Mouse (Mus musculus) lung, adult 2 months (tissue): ENCODE measurements around the gene Gpr19. TPM values are rescaled to one million over a fixed set of nuclear protein-coding genes. Genes with fewer than 3 reads are reported as not detected.

ENCODE experiments used
- DNase-seq: peaks from one replicate; pipeline ENCODE4 v3.0.0; 2022
- H3K4me1 ChIP-seq: fragments of 200-500 bp; 2 replicates; pipeline ENCODE4 v1.6.1; 2011; ENCODE audit warnings: low read length; ENCODE audit not compliant: control insufficient read depth, insufficient read depth
- H3K4me3 ChIP-seq: fragments of 200-500 bp; replicated peaks from 2 replicates; pipeline ENCODE3; 2011; ENCODE audit warnings: low read depth, mild to moderate bottlenecking, control low read depth, low read length; ENCODE audit errors: extremely low read depth
- CTCF ChIP-seq: fragments of 200-500 bp; IDR thresholded peaks from 2 replicates; pipeline ENCODE4 v1.5.1; 2011; ENCODE audit warnings: mild to moderate bottlenecking, low read length, control low read depth; ENCODE audit not compliant: insufficient read depth
- POLR2A ChIP-seq: fragments of 200-500 bp; IDR thresholded peaks from 2 replicates; pipeline ENCODE4 v1.6.1; 2011; ENCODE audit warnings: low read depth, mild to moderate bottlenecking, control low read depth, low read length, borderline replicate concordance; ENCODE audit errors: extremely low read depth
- WGBS: fragments of 180-500 bp; shearing (Covaris S2); methylation state at CpG from one replicate; pipeline ENCODE4 v1.1.7; 2018; 5-methylcytosine and 5-hydroxymethylcytosine counted together
- polyA plus RNA-seq: library from polyadenylated mRNA; depleted of rRNA; stranded (reverse); fragments of >200 nt; gene quantifications from 2 replicates; pipeline ENCODE4 v1.2.3, GENCODE M21; 2012

Gpr19 gene
- polyA plus RNA-seq, 1 experiment: 6.0 TPM

GRCm38 (mm10) chr6:134925673-134926337 lies 27.4 kb upstream of the Gpr19 start:
- WGBS: 59% methylated on average over 4 of the region's 4 CpGs
- no peaks in the 10 kb centered on the region for H3K4me1 ChIP-seq
- no peak for DNase-seq
- no peak for TF ChIP-seq CTCF
- TF ChIP-seq POLR2A: no peak
- H3K4me3 ChIP-seq: no peak overlapping the region

- DNase-seq: no peak
- H3K4me1 ChIP-seq: no peaks in the 10 kb centered on the region
- H3K4me3 ChIP-seq: no peak overlapping the region
- TF ChIP-seq POLR2A: no peak
- no peak for TF ChIP-seq CTCF
- WGBS: 46% methylated on average over 3 of the region's 3 CpGs
Measured at GRCm38 (mm10) chr6:134924262-134924661, 25.9 kb upstream of the Gpr19 start.

GRCm38 (mm10) chr6:134923670-134924069 lies 25.3 kb upstream of the Gpr19 start:
- Histone ChIP-seq H3K4me1 (no peaks in the 10 kb centered on the region), H3K4me3 (no peak overlapping the region)
- 50% methylated on average over 4 of the region's 4 CpGs for WGBS
- TF ChIP-seq CTCF: no peak
- no peak for TF ChIP-seq POLR2A
- no peak for DNase-seq

- TF ChIP-seq CTCF: no peak
- 17% methylated on average over 9 of the region's 9 CpGs for WGBS
- DNase-seq: no peak
- peak overlapping the region; percentile 4 for H3K4me3 ChIP-seq
- no peaks in the 10 kb centered on the region for H3K4me1 ChIP-seq
Measured at GRCm38 (mm10) chr6:134922511-134923195, 24.3 kb upstream of the Gpr19 start.

GRCm38 (mm10) chr6:134921695-134922510 lies 23.5 kb upstream of the Gpr19 start:
- TF ChIP-seq CTCF: no peak
- TF ChIP-seq POLR2A: no peak
- Histone ChIP-seq H3K4me3 (peak overlapping the region; percentile 86), H3K4me1 (no peaks in the 10 kb centered on the region)
- 4% methylated on average over 20 of the region's 20 CpGs for WGBS
- no peak for DNase-seq

GRCm38 (mm10) chr6:134921014-134921694 lies 22.8 kb upstream of the Gpr19 start:
- no peak for TF ChIP-seq CTCF
- no peak; the same call in 1 of the 2 replicates for TF ChIP-seq POLR2A
- peak; percentile 74 for DNase-seq
- peak overlapping the region; percentile 86 for H3K4me3 ChIP-seq
- no peaks in the 10 kb centered on the region for H3K4me1 ChIP-seq
- WGBS: 1% methylated on average over 32 of the region's 32 CpGs

GRCm38 (mm10) chr6:134920190-134921013 lies 22.0 kb upstream of the Gpr19 start, which contains the start of gene Cdkn1b:
Gene Cdkn1b (plus strand): TSS chr6:134920401.
- TF ChIP-seq CTCF: no peak
- TF ChIP-seq POLR2A: peak; percentile 95
- DNase-seq: peak; percentile 92
- H3K4me3 ChIP-seq: peak within 1 kb of the TSS; percentile 86

GRCm38 (mm10) chr6:134919511-134920189 lies 21.3 kb upstream of the Gpr19 start:
- TF ChIP-seq POLR2A: peak; percentile 64; the same call in 1 of the 2 replicates
- TF ChIP-seq CTCF: no peak
- no peak for DNase-seq
- peak overlapping the region; percentile 86 for H3K4me3 ChIP-seq
- 9% methylated on average over 37 of the region's 37 CpGs for WGBS
- H3K4me1 ChIP-seq: no peaks in the 10 kb centered on the region

More at GRCm38 (mm10) chr6:134920190-134921013, 22.0 kb upstream of the Gpr19 start, which contains the start of gene Cdkn1b:
- H3K4me1 ChIP-seq: no peaks in the 10 kb centered on the region
- WGBS: under 1% methylated on average over 76 of the region's 77 CpGs
